Mouse (Mus musculus) kidney, postnatal 0 days (tissue): ENCODE results near the gene Irx5. TPM values are rescaled to one million over a fixed set of nuclear protein-coding genes. Genes with fewer than 3 reads are reported as not detected.

Experiments
- ATAC-seq: fragments of 200-750 bp; cut with Nextera tagmentation; replicated peaks from 2 replicates; pipeline ENCODE4 v1.8.0; 2017; ENCODE audit warnings: low read depth, moderate number of reproducible peaks, moderate TSS enrichment, moderate library complexity; ENCODE audit not compliant: low FRiP score
- DNase-seq: peaks from one replicate; pipeline ENCODE4 v3.0.0-alpha.2; 2016; ENCODE audit warnings: low spot score
- H3K27ac ChIP-seq: fragments of 300-500 bp; sonication (generic); 2 replicates; pipeline ENCODE4 v1.5.1; 2014; ENCODE audit warnings: mild to moderate bottlenecking
- H3K27me3 ChIP-seq: fragments of 300-500 bp; sonication (generic); 2 replicates; pipeline ENCODE4 v1.6.1; 2014; ENCODE audit warnings: low read length, mixed read lengths; ENCODE audit not compliant: insufficient read depth
- H3K36me3 ChIP-seq: fragments of 300-500 bp; sonication (generic); 2 replicates; pipeline ENCODE4 v1.6.1; 2014; ENCODE audit warnings: low read length, mixed read lengths; ENCODE audit not compliant: insufficient read depth
- H3K4me1 ChIP-seq: fragments of 300-500 bp; sonication (generic); replicated peaks from 2 replicates; pipeline ENCODE4 v1.6.1; 2014; ENCODE audit warnings: antibody characterized with exemption, low read length, mixed read lengths; ENCODE audit not compliant: insufficient read depth
- H3K4me2 ChIP-seq: fragments of 300-500 bp; sonication (generic); 2 replicates; pipeline ENCODE4 v1.6.1; 2014; ENCODE audit warnings: mild to moderate bottlenecking, low read length, moderate library complexity, mixed read lengths
- H3K4me3 ChIP-seq: fragments of 300-500 bp; sonication (generic); replicated peaks from 2 replicates; pipeline ENCODE4 v1.5.1; 2014; ENCODE audit warnings: low read depth, low read length
- H3K9ac ChIP-seq: fragments of 300-500 bp; sonication (generic); 2 replicates; pipeline ENCODE4 v1.6.1; 2014; ENCODE audit warnings: low read depth, low read length
- H3K9me3 ChIP-seq: fragments of 300-500 bp; sonication (generic); replicated peaks from 2 replicates; pipeline ENCODE4 v1.6.1; 2016; ENCODE audit warnings: low read length, inconsistent platforms, mixed read lengths
- CTCF ChIP-seq: IDR thresholded peaks from 2 replicates; pipeline ENCODE4 v1.5.1; 2016; ENCODE audit warnings: antibody characterized with exemption, low read depth, mild to moderate bottlenecking, moderate library complexity
- WGBS: fragments of 180-500 bp; shearing (Covaris S2); extraction: QIAGEN DNeasy Blood & Tissue Kit; methylation state at CpG from one replicate; pipeline ENCODE4 v1.1.7; 2014; 5-methylcytosine and 5-hydroxymethylcytosine counted together
- polyA plus RNA-seq: library from polyadenylated mRNA; unstranded; fragments of >200 nt; fragmentation: Nextera tagmentation; extraction: Ambion mirVana; gene quantifications from 2 replicates; pipeline ENCODE4 v1.2.1, GENCODE M21; 2015

The Irx5 gene
- polyA plus RNA-seq, 1 experiment from 2014 or later = 3.9 TPM

DNA sequence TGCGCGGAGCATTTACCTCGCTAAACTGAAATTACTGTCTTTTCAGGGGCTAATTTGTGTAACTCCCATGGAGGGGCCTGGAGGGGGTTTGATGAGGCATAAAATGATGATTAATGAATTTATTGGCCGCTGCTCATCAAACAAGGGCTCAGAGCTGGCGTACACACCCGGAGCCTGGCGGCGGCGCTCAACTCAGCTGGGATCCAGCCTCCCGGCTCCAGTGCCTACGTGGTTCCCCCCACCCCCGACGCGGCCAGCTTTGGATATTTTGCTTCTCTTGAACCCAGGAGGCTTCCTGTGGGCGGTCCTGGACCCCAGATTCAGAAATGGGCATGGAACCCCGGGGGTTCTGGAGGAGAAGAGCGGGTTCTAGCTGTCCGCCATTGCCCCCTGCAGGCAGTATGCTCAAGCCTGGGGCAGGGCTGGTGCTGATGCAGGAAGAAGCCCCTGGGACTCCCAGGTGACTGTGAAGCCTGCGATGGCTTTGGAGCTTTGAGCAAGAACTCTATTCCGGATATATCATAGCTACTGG lies 9.4 kb downstream of the Irx5 start:
- peak; percentile 15 for DNase-seq

DNA sequence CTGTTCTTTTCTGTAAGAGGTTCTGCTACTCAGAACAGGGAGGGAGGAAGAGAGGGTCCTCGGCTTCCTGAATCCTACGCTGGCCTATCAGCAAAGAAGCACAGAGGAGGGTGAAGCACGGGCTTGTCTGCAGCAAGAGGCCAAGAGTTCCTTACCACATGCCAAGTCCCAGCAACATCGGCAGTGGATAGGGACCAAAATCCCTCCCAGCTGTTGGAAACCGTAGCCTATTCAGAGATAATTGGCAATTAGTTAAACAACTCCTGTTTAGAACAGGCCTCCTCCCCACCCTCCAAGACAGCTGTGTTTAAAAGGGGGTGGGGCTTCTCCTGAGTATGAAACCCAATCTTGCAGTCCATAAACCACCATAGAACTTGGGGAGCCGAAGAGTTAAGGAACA lies 22.1 kb downstream of the Irx5 start:
- Histone ChIP-seq H3K9me3 (no peaks in the 10 kb centered on the region), H3K4me3 (no peak overlapping the region), H3K4me1 (no peaks in the 10 kb centered on the region), H3K27ac (no peak overlapping the region), H3K4me2 (no peak overlapping the region), H3K27me3 (no peaks in the 10 kb centered on the region), H3K9ac (no peak overlapping the region), H3K36me3 (no peaks in the 10 kb centered on the region)
- DNase-seq (no peak), ATAC-seq (no peak)
- WGBS = 32% methylated on average over 6 of the region's 6 CpGs
- no peak for TF ChIP-seq CTCF

More for the DNA sequence above, 9.4 kb downstream of the Irx5 start:
- Histone ChIP-seq H3K27ac (no peak overlapping the region), H3K9me3 (no peaks in the 10 kb centered on the region), H3K27me3 (peaks cover 59% of the 10 kb centered on the region), H3K36me3 (no peaks in the 10 kb centered on the region), H3K4me1 (no peaks in the 10 kb centered on the region), H3K4me2 (no peak overlapping the region), H3K4me3 (no peak overlapping the region), H3K9ac (no peak overlapping the region)
- 9% methylated on average over 20 of the region's 20 CpGs for WGBS
- TF ChIP-seq CTCF = peak; percentile 52
- no peak for ATAC-seq

DNA sequence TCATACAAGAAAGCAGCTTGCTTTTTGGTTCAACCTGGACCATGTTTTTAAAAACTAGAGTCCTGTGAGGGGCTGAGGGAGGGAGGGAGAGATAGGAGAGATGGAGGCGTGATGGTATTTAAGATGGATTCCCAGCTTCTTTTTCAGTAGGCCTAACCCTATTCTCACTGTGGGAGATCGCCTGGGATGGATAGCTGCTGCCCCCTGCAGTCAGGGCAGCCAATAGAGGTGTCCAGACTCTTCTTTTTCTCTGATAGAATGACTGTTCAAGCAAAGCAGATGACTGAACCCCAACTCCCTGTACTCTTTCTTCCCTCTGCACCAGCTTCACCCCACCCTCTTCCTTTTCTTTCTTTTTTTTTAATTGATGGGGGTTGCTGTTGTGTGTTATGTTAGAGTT lies 23.1 kb downstream of the Irx5 start:
- DNase-seq (no peak), ATAC-seq (no peak)

DNA sequence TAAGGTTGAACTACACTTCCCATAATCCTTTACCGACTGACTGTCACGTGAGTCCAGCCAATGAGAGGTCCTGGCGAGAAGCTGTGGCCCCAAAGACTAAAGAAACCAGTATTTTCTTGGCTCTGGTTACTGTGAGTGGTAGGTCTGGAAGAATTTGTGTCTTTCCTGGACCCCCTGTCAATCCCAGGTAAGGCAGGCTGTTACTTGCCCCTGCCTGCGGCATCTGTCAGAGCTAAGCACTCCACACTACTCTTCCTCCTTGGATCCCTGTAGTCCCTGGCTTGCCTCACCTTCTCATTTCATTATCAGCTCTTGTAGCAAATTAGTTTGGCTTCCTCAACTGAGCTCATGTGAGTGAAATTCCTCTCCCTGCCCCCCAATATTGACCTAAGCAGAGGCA lies 30.5 kb downstream of the Irx5 start:
- Histone ChIP-seq H3K9me3 (no peaks in the 10 kb centered on the region), H3K4me3 (no peak overlapping the region), H3K27me3 (no peaks in the 10 kb centered on the region), H3K27ac (no peak overlapping the region), H3K9ac (no peak overlapping the region), H3K36me3 (no peaks in the 10 kb centered on the region), H3K4me2 (no peak overlapping the region), H3K4me1 (no peaks in the 10 kb centered on the region)
- no peak for DNase-seq
- no peak for ATAC-seq
- WGBS = 84% methylated on average over 4 of the region's 4 CpGs
- TF ChIP-seq CTCF = no peak

More for the DNA sequence above, 23.1 kb downstream of the Irx5 start:
- Histone ChIP-seq H3K4me3 (no peak overlapping the region), H3K27ac (no peak overlapping the region), H3K9ac (no peak overlapping the region), H3K4me1 (no peaks in the 10 kb centered on the region), H3K9me3 (no peaks in the 10 kb centered on the region), H3K27me3 (no peaks in the 10 kb centered on the region), H3K36me3 (no peaks in the 10 kb centered on the region), H3K4me2 (no peak overlapping the region)
- WGBS = 59% methylated on average over 2 of the region's 2 CpGs
- peak; percentile 51 for TF ChIP-seq CTCF

DNA sequence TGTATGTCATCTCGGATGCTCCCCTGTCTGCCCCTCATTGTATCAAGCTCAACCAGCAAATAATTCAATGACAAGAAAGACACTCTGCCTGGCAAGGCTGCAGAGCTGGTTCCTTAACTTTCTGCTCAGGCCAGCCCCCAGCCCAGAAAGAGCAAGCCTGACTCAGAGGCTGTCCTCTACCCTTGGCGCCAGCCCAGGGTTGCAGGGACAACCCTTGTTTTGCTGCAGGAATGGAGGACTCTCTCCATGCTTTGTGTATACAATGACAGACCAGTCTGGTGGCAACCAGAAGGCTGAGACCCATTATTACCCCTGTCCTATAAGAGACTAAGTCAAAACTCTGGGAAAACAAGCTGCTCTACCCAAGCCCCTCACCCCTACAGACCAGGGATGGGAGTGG lies 46.8 kb downstream of the Irx5 start:
- no peak for ATAC-seq
- Histone ChIP-seq H3K4me2 (no peak overlapping the region), H3K27ac (no peak overlapping the region), H3K9me3 (no peaks in the 10 kb centered on the region), H3K36me3 (no peaks in the 10 kb centered on the region), H3K9ac (no peak overlapping the region), H3K27me3 (no peaks in the 10 kb centered on the region), H3K4me3 (no peak overlapping the region), H3K4me1 (no peaks in the 10 kb centered on the region)
- DNase-seq = no peak
- WGBS = 75% methylated on average over 2 of the region's 2 CpGs
- TF ChIP-seq CTCF = no peak

DNA sequence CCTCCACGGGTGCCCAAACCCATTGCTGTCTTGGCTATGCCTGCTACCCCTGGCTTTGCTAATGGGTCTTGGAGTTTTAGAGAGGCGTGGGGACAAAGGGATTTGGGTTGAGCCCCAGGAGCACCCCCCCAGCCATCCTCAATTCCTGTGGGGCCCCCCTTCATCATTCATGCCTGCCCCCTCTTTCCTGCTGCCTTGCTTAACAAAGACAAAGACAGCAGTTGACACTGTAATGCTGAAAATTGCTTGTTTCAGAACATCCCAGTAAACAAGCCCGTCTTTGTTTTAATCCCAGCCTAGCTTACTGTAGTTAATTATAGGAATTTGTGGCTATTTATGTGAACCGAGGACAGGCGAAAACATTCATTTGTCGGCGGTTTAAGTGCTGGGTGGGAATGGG lies 50.7 kb downstream of the Irx5 start:
- Histone ChIP-seq H3K4me2 (no peak overlapping the region), H3K4me3 (no peak overlapping the region), H3K27ac (no peak overlapping the region), H3K4me1 (no peaks in the 10 kb centered on the region), H3K9me3 (no peaks in the 10 kb centered on the region), H3K9ac (no peak overlapping the region), H3K36me3 (no peaks in the 10 kb centered on the region), H3K27me3 (no peaks in the 10 kb centered on the region)
- DNase-seq (no peak), ATAC-seq (no peak)
- 76% methylated on average over 7 of the region's 7 CpGs for WGBS
- no peak for TF ChIP-seq CTCF

DNA sequence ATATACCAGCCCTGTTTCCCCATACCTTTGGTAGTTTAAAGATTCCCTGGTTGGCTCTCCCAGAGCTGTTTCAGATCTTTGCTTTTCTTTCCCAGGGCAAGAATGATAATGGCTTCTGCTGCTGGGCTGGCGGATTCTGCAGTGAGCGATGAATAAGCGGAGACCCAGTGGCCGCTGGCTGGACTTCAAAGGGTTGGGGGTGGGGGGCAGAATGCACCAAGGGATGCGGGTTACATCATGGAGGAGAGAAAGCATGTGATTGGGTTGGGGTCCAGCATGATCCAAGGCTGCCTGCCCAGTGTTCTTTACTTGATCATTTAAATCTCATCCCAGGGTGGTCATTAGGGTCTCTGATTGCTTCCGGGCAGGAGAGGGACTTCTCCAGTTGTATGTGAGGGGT lies 56.2 kb downstream of the Irx5 start:
- Histone ChIP-seq H3K4me2 (no peak overlapping the region), H3K36me3 (no peaks in the 10 kb centered on the region), H3K9ac (no peak overlapping the region), H3K4me1 (no peaks in the 10 kb centered on the region), H3K27me3 (no peaks in the 10 kb centered on the region), H3K9me3 (no peaks in the 10 kb centered on the region), H3K27ac (no peak overlapping the region), H3K4me3 (no peak overlapping the region)
- TF ChIP-seq CTCF = no peak
- WGBS = 65% methylated on average over 6 of the region's 6 CpGs
- DNase-seq (no peak), ATAC-seq (no peak)
